Comparison of ENCODE assay signal across 18 mouse cellular contexts in the genomic region with DNA sequence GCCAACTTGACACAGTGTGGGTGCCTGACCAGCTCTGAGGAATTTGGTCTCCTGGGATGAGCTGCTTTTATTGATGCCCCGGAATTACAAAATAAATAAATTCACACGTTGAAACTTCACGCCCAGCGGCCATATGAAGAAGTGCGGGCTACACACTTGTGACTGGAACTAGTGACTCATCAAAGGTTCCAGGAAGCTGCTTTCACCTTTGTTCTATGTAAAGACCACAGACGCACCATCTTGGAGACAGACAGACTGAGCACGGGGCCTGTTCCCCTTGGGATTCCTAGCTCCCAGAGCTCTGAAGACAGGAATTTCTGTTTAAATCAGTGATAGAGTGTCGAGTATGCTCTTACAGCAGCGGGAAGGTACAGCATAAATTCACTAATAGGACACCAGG. TPM values are rescaled to one million over a fixed set of nuclear protein-coding genes. Genes with fewer than 3 reads are reported as not detected.
DNase-seq lines count a peak whose midpoint lies in the region; ATAC-seq and TF ChIP-seq lines count a peak whose summit lies in the region.
"Had no signal": no experiment of that assay in that cellular context is flagged by ENCODE, and none has a peak within 500 bp of the region (broad histone marks: within the 10 kb centered on the region; RNA-seq: fewer than 3 reads in every experiment).

No protein-coding gene starts in this region.

- H3K27ac ChIP-seq in midbrain, embryonic 11.5 days (ENCODE audit: low read depth, low read length) = no peak overlapping the region
- no peak overlapping the region for H3K27ac ChIP-seq in midbrain, embryonic 13.5 days
- no peak overlapping the region for H3K27ac ChIP-seq in limb, embryonic 10.5 days
- H3K27ac ChIP-seq: embryonic facial prominence, embryonic 13.5 days; liver, embryonic 14.5 days; lung, embryonic 15.5 days had no signal

- no peaks in the 10 kb centered on the region for H3K36me3 ChIP-seq in midbrain, embryonic 11.5 days (ENCODE audit: control insufficient read depth, insufficient read depth, low read length)
- H3K36me3 ChIP-seq in midbrain, embryonic 13.5 days = no peaks in the 10 kb centered on the region
- peaks cover 39% of the 10 kb centered on the region for H3K36me3 ChIP-seq in E14TG2a.4 (ENCODE audit: insufficient read depth, low read length)
- peaks cover 13% of the 10 kb centered on the region for H3K36me3 ChIP-seq in limb, embryonic 10.5 days
- H3K36me3 ChIP-seq: lung, embryonic 15.5 days had no signal

- H3K9me3 ChIP-seq in midbrain, embryonic 11.5 days (ENCODE audit: control insufficient read depth, low read length) = no peaks in the 10 kb centered on the region
- peaks cover 3% of the 10 kb centered on the region; the same call in 1 of the 2 replicates for H3K9me3 ChIP-seq in midbrain, embryonic 13.5 days
- peaks cover 9% of the 10 kb centered on the region for H3K9me3 ChIP-seq in E14TG2a.4 (ENCODE audit: low read length)
- H3K9me3 ChIP-seq in limb, embryonic 10.5 days (replicated peaks) = no peaks in the 10 kb centered on the region
- H3K9me3 ChIP-seq: lung, embryonic 15.5 days had no signal

- no peak overlapping the region for H3K4me3 ChIP-seq in midbrain, embryonic 11.5 days (ENCODE audit: low read depth, low read length)
- H3K4me3 ChIP-seq in midbrain, embryonic 13.5 days (replicated peaks) = no peak overlapping the region
- no peak overlapping the region for H3K4me3 ChIP-seq in E14TG2a.4 (replicated peaks; ENCODE audit: low read length)
- no peak overlapping the region for H3K4me3 ChIP-seq in limb, embryonic 10.5 days
- H3K4me3 ChIP-seq: embryonic facial prominence, embryonic 13.5 days; lung, embryonic 15.5 days; myocyte had no signal

- TF ChIP-seq CTCF in E14TG2a.4 (conservative IDR thresholded peaks at IDR 0.05; ENCODE audit: low read length) = peak; percentile 11; the same call in 1 of the 2 replicates

- ATAC-seq in midbrain, embryonic 11.5 days (ENCODE audit: low FRiP score) = no peak
- ATAC-seq in midbrain, embryonic 13.5 days = no peak
- peak; percentile 99 for ATAC-seq in inflammation-experienced regulatory T-cells, adult 6 months
- ATAC-seq: forebrain, embryonic 16.5 days had no signal

- no peak overlapping the region for H3K9ac ChIP-seq in midbrain, embryonic 11.5 days (ENCODE audit: low read length)
- no peak overlapping the region for H3K9ac ChIP-seq in midbrain, embryonic 13.5 days (replicated peaks)
- H3K9ac ChIP-seq: embryonic facial prominence, embryonic 13.5 days; liver, embryonic 14.5 days; lung, embryonic 15.5 days had no signal

- WGBS in midbrain, embryonic 11.5 days = 80% methylated on average over 9 of the region's 9 CpGs
- WGBS in midbrain, embryonic 13.5 days = 80% methylated on average over 9 of the region's 9 CpGs
- WGBS in limb, embryonic 10.5 days = 79% methylated on average over 9 of the region's 9 CpGs

- no peaks in the 10 kb centered on the region for H3K4me1 ChIP-seq in midbrain, embryonic 11.5 days (ENCODE audit: control insufficient read depth, insufficient read depth, low read length)
- 0 out of 2 replicates have a peak, but pooled peaks cover 8% of the 10 kb centered on the region for H3K4me1 ChIP-seq in midbrain, embryonic 13.5 days (replicated peaks)
- peaks cover 12% of the 10 kb centered on the region for H3K4me1 ChIP-seq in E14TG2a.4 (replicated peaks; ENCODE audit: low read depth, low read length)
- H3K4me1 ChIP-seq in limb, embryonic 10.5 days = no peaks in the 10 kb centered on the region
- H3K4me1 ChIP-seq: embryonic facial prominence, embryonic 13.5 days; lung, embryonic 15.5 days had no signal

- H3K4me2 ChIP-seq in midbrain, embryonic 11.5 days = no peak overlapping the region
- no peak overlapping the region for H3K4me2 ChIP-seq in midbrain, embryonic 13.5 days (replicated peaks)
- H3K4me2 ChIP-seq: embryonic facial prominence, embryonic 13.5 days; lung, embryonic 15.5 days had no signal

- DNase-seq in midbrain, embryonic 11.5 days (ENCODE audit: low spot score, missing footprints) = peak; percentile 77
- no peak for DNase-seq in limb, embryonic 10.5 days (ENCODE audit: low spot score)
- no peak for DNase-seq in cerebellum, postnatal 4 days (ENCODE audit: low spot score in 2 of 2)
- DNase-seq in spleen, adult 18-20 months = no peak
- DNase-seq: adrenal gland, adult 8-10 months; cerebellum, adult 9-11 months; gastrocnemius, postnatal 36 days; kidney, adult 9 months; kidney, postnatal 36 days; midbrain, embryonic 14.5 days had no signal

- no peaks in the 10 kb centered on the region for H3K27me3 ChIP-seq in midbrain, embryonic 11.5 days (ENCODE audit: control insufficient read depth, insufficient read depth, low read length)
- no peaks in the 10 kb centered on the region for H3K27me3 ChIP-seq in midbrain, embryonic 13.5 days
- no peaks in the 10 kb centered on the region for H3K27me3 ChIP-seq in E14TG2a.4 (ENCODE audit: insufficient read depth, low read length)
- no peaks in the 10 kb centered on the region for H3K27me3 ChIP-seq in limb, embryonic 10.5 days (ENCODE audit: low read depth, poor library complexity, severe bottlenecking)
- H3K27me3 ChIP-seq: embryonic facial prominence, embryonic 13.5 days; lung, embryonic 15.5 days had no signal

RNA-seq across cellular contexts. Expression of gene Hsf2bp, which starts 31.4 kb away (rescaled TPM):
- polyA plus RNA-seq in midbrain, embryonic 11.5 days (2014; fragmentation: Nextera tagmentation; extraction: Ambion mirVana) = 0.57 and 0.60 TPM in 2 replicates
- polyA plus RNA-seq in midbrain, embryonic 13.5 days (2015; fragmentation: Nextera tagmentation; extraction: Ambion mirVana) = 0.31 and 0.55 TPM in 2 replicates
- 1 to 10 TPM in 2 of 3 experiments, under 1 TPM in 1; 0.57 to 5.1 (median 3.2) TPM for polyA plus RNA-seq in inflammation-experienced regulatory T-cells, adult 6 months (2017; shearing (Covaris generic))
- polyA plus RNA-seq in limb, embryonic 10.5 days (2016; fragmentation: Nextera tagmentation; extraction: Ambion mirVana) = 0.63 and 0.79 TPM in 2 replicates

RNA-seq across cellular contexts. Expression of gene Rrp1b, which starts 31.6 kb away (rescaled TPM):
- polyA plus RNA-seq in midbrain, embryonic 11.5 days (2014; fragmentation: Nextera tagmentation; extraction: Ambion mirVana) = 49.4 and 51.2 TPM in 2 replicates
- polyA plus RNA-seq in midbrain, embryonic 13.5 days (2015; fragmentation: Nextera tagmentation; extraction: Ambion mirVana) = 43.7 and 44.7 TPM in 2 replicates
- polyA plus RNA-seq in inflammation-experienced regulatory T-cells, adult 6 months (2017; shearing (Covaris generic)) = 10 to 100 TPM; 59.8 to 76.9 (median 64.4) TPM
- polyA plus RNA-seq in limb, embryonic 10.5 days (2016; fragmentation: Nextera tagmentation; extraction: Ambion mirVana) = 100 and 110 TPM in 2 replicates
